Mouse (Mus musculus): ENCODE measurements around the gene Ajuba. TPM values are rescaled to one million over a fixed set of nuclear protein-coding genes. Genes with fewer than 3 reads are reported as not detected.

The Ajuba gene
- polyA plus RNA-seq, 1 experiment: 0.91 TPM

DNA sequence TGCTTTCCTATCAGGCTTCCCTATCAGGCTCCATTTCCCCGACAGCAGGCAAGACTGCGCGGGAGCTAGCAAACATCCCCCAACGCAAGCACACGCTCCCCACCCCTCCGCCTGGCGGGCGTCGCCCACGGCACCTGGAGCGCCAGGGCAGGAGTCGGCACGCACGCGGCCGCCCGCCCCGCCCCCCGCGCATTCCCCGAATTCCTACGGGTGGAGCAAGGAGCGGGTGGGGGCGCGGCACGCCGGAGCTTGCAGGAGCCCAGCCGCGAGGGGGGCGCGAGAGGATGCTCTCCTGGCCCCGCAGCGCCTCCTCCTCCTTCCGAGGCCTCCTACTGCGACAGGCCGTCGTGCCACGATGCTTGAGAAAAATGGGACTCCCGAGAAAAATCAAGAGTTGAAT, 1.7 kb downstream of the Ajuba start:
- Histone ChIP-seq H3K4me3 (ENCODE audit: insufficient read depth, low read length) (peak overlapping the region; percentile 66; the same call in 1 of the 2 replicates), H3K4me1 (ENCODE audit: control insufficient read depth, insufficient read depth, low read length) (peaks cover 14% of the 10 kb centered on the region), H3K27ac (ENCODE audit: insufficient read depth, low read depth, low read length) (no peak overlapping the region)
- TF ChIP-seq CTCF (IDR thresholded peaks at IDR 0.05; ENCODE audit: low read depth, low read length) (no peak), POLR2A (IDR thresholded peaks at IDR 0.05; ENCODE audit: borderline replicate concordance, low read depth, low read length) (no peak)

DNA sequence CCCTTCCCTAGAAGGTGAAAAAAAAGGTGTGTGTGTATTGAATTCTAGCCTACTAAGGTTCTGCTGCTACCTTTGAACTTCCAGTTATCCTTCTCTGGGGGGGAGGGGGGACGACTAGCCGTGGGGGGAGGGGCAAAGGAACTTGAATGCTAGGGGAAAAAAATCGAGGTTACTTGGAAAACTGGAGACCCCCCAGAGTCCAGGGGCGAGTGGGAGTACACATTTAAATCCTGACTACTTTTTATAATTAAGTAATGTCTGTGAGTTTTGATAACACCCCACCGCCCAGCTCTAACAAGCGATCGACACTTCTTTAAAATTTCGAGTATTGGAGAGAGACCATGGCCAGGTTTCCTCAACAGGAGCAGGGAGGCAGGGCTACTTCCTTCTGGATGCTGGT, 2.3 kb downstream of the Ajuba start:
- Histone ChIP-seq H3K4me1 (ENCODE audit: control insufficient read depth, insufficient read depth, low read length) (peaks cover 11% of the 10 kb centered on the region), H3K4me3 (ENCODE audit: insufficient read depth, low read length) (no peak overlapping the region), H3K27ac (ENCODE audit: insufficient read depth, low read depth, low read length) (no peak overlapping the region)
- TF ChIP-seq CTCF (IDR thresholded peaks at IDR 0.05; ENCODE audit: low read depth, low read length): no peak
- no peak for TF ChIP-seq POLR2A (IDR thresholded peaks at IDR 0.05; ENCODE audit: borderline replicate concordance, low read depth, low read length)

DNA sequence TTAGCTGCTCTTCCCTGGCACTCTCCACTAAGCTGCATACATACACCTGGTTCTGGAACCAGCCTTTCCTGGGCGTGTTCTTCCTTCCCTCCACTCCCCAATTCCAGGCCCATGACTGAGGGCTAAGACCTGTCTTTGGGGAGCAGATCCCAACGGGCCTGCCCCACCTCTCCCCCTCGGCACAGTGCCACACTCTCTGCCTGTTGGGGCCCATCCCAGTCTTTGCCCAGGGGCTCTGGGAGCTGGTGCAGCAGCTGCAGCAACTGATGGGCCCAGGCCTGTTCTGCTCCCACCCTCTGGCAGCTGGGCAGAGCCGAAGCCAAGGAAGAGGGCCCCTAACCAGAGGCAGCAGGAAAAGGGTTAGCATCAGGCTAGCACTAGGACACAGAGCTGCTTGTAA, 3.1 kb downstream of the Ajuba start:
- H3K4me3 ChIP-seq (ENCODE audit: insufficient read depth, low read length): no peak overlapping the region
- H3K27ac ChIP-seq (ENCODE audit: insufficient read depth, low read depth, low read length): no peak overlapping the region
- H3K4me1 ChIP-seq (ENCODE audit: control insufficient read depth, insufficient read depth, low read length): peaks cover 8% of the 10 kb centered on the region
- TF ChIP-seq CTCF (IDR thresholded peaks at IDR 0.05; ENCODE audit: low read depth, low read length) (no peak), POLR2A (IDR thresholded peaks at IDR 0.05; ENCODE audit: borderline replicate concordance, low read depth, low read length) (no peak)

GRCm38 (mm10) chr14:54572790-54573736, 4.3 kb downstream of the Ajuba start:
- H3K4me1 ChIP-seq (ENCODE audit: control insufficient read depth, insufficient read depth, low read length): peaks cover 5% of the 10 kb centered on the region
- no peak for TF ChIP-seq POLR2A (IDR thresholded peaks at IDR 0.05; ENCODE audit: borderline replicate concordance, low read depth, low read length)
- no peak overlapping the region for H3K4me3 ChIP-seq (ENCODE audit: insufficient read depth, low read length)
- no peak overlapping the region for H3K27ac ChIP-seq (ENCODE audit: insufficient read depth, low read depth, low read length)

GRCm38 (mm10) chr14:54572122-54572521, 5.2 kb downstream of the Ajuba start:
- Histone ChIP-seq H3K4me1 (ENCODE audit: control insufficient read depth, insufficient read depth, low read length) (peaks cover 5% of the 10 kb centered on the region), H3K27ac (ENCODE audit: insufficient read depth, low read depth, low read length) (no peak overlapping the region), H3K4me3 (ENCODE audit: insufficient read depth, low read length) (no peak overlapping the region)
- TF ChIP-seq CTCF (IDR thresholded peaks at IDR 0.05; ENCODE audit: low read depth, low read length) (no peak), POLR2A (IDR thresholded peaks at IDR 0.05; ENCODE audit: borderline replicate concordance, low read depth, low read length) (no peak)

- Histone ChIP-seq H3K4me1 (ENCODE audit: control insufficient read depth, insufficient read depth, low read length) (peaks cover 5% of the 10 kb centered on the region), H3K4me3 (ENCODE audit: insufficient read depth, low read length) (no peak overlapping the region), H3K27ac (ENCODE audit: insufficient read depth, low read depth, low read length) (no peak overlapping the region)
- no peak for TF ChIP-seq POLR2A (IDR thresholded peaks at IDR 0.05; ENCODE audit: borderline replicate concordance, low read depth, low read length)
- no peak for TF ChIP-seq CTCF (IDR thresholded peaks at IDR 0.05; ENCODE audit: low read depth, low read length)
Measured at GRCm38 (mm10) chr14:54569451-54570392, 7.6 kb downstream of the Ajuba start.

- Histone ChIP-seq H3K27ac (ENCODE audit: insufficient read depth, low read depth, low read length) (no peak overlapping the region), H3K4me3 (ENCODE audit: insufficient read depth, low read length) (no peak overlapping the region)
Measured at GRCm38 (mm10) chr14:54568694-54569414, 8.5 kb downstream of the Ajuba start.

DNA sequence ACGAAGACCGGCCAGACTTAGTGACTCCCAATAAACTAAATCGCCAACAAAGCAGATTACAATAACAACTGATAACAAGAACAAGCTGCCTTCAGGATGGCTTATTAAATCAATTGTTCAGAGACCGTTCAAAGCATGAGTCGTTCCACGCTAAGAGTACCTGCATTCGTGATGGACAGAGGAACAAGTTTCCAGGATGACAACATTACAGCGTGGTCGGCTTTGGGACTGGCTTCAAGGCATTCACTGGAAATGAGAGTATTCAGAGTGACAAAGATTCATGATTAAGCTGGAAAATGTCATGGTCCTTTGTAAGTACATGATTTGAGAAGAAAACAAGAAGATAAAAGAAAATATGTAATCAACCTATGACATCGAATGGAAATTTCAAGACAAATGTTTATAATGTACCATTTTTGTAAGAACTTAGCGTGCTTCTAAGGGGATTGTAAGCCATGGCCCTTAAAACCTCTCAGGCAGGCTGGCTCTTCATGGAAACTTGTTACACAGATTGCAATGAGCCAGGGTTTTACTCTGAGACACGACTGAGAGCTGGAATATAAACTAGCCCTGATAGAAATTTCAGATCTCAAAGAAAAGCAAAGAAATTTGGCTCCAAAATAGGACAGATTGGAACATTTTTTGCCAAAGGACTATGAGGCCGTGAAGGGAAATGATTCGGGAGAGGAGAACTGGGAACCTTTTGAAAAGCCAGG, 16.7 kb downstream of the Ajuba start:
- no peak overlapping the region for H3K27ac ChIP-seq (ENCODE audit: insufficient read depth, low read depth, low read length)
- H3K4me3 ChIP-seq (ENCODE audit: insufficient read depth, low read length): no peak overlapping the region
- H3K4me1 ChIP-seq (ENCODE audit: control insufficient read depth, insufficient read depth, low read length): no peaks in the 10 kb centered on the region
- TF ChIP-seq POLR2A (IDR thresholded peaks at IDR 0.05; ENCODE audit: borderline replicate concordance, low read depth, low read length): no peak
- no peak for TF ChIP-seq CTCF (IDR thresholded peaks at IDR 0.05; ENCODE audit: low read depth, low read length)

More at GRCm38 (mm10) chr14:54568694-54569414, 8.5 kb downstream of the Ajuba start:
- H3K4me1 ChIP-seq (ENCODE audit: control insufficient read depth, insufficient read depth, low read length): peaks cover 5% of the 10 kb centered on the region
- TF ChIP-seq POLR2A (IDR thresholded peaks at IDR 0.05; ENCODE audit: borderline replicate concordance, low read depth, low read length) (no peak), CTCF (IDR thresholded peaks at IDR 0.05; ENCODE audit: low read depth, low read length) (peak; percentile 87)

DNA sequence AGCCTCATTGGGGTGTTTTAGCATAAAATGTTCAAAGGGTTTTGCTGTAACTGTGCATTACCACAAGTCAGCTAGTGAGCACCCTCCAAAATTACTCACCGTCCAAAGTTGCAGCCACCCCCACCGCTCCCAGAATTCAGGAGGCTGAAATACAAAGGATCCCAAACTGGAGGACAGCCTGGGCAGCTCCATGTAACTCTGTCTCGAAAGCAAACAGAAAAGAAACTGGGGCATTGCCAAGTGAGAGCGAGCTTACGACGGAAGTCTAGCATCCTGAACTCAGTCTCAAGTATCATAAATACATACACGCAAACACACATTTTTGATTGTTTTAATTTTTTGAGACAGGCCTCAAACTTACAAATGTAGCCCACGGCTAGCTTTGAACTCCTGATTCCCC, 20.0 kb downstream of the Ajuba start:
- no peak overlapping the region for H3K27ac ChIP-seq (ENCODE audit: insufficient read depth, low read depth, low read length)
- no peak for TF ChIP-seq POLR2A (IDR thresholded peaks at IDR 0.05; ENCODE audit: borderline replicate concordance, low read depth, low read length)
- peaks cover 5% of the 10 kb centered on the region for H3K4me1 ChIP-seq (ENCODE audit: control insufficient read depth, insufficient read depth, low read length)
- H3K4me3 ChIP-seq (ENCODE audit: insufficient read depth, low read length): no peak overlapping the region
